Mouse (Mus musculus) hindbrain, postnatal 0 days (tissue): ENCODE measurements around the gene Gm10477. TPM values are rescaled to one million over a fixed set of nuclear protein-coding genes. Genes with fewer than 3 reads are reported as not detected.
A peak's percentile ranks its signal among the peaks of the same experiment; 100 is the strongest.
"Not testable (repeated sequence)": the region's sequence is repeated elsewhere in the genome, so short reads cannot be mapped to it uniquely, and the experiment has no call there.

Source experiments
- ATAC-seq: fragments of 200-750 bp; cut with Nextera tagmentation; 2 replicates; pipeline ENCODE4 v1.8.0; 2017; ENCODE audit warnings: mild to moderate bottlenecking, moderate TSS enrichment, moderate library complexity
- DNase-seq: peaks from one replicate; pipeline ENCODE4 v3.0.0-alpha.2; 2015; ENCODE audit warnings: low spot score
- H3K27ac ChIP-seq: fragments of 300-500 bp; sonication (generic); 2 replicates; pipeline ENCODE4 v1.5.1; 2014; ENCODE audit warnings: mild to moderate bottlenecking
- H3K27me3 ChIP-seq: fragments of 300-500 bp; sonication (generic); 2 replicates; pipeline ENCODE4 v1.6.1; 2014; ENCODE audit warnings: low read length, mixed read lengths; ENCODE audit not compliant: insufficient read depth
- H3K36me3 ChIP-seq: fragments of 300-500 bp; sonication (generic); 2 replicates; pipeline ENCODE4 v1.6.1; 2014; ENCODE audit warnings: low read length, mixed read lengths; ENCODE audit not compliant: insufficient read depth
- H3K4me1 ChIP-seq: fragments of 300-500 bp; sonication (generic); 2 replicates; pipeline ENCODE4 v1.6.1; 2014; ENCODE audit warnings: antibody characterized with exemption, low read length, mixed read lengths; ENCODE audit not compliant: insufficient read depth
- H3K4me2 ChIP-seq: fragments of 300-500 bp; sonication (generic); 2 replicates; pipeline ENCODE4 v1.6.1; 2014; ENCODE audit warnings: low read depth, mild to moderate bottlenecking, low read length, moderate library complexity, mixed read lengths
- H3K4me3 ChIP-seq: fragments of 300-500 bp; sonication (generic); 2 replicates; pipeline ENCODE4 v1.5.1; 2014; ENCODE audit warnings: low read length
- H3K9ac ChIP-seq: fragments of 300-500 bp; sonication (generic); replicated peaks from 2 replicates; pipeline ENCODE4 v1.6.1; 2014; ENCODE audit warnings: mild to moderate bottlenecking, low read length, moderate library complexity, mixed read lengths
- H3K9me3 ChIP-seq: fragments of 300-500 bp; sonication (generic); 2 replicates; pipeline ENCODE4 v1.6.1; 2016; ENCODE audit warnings: low read length, mixed read lengths
- CTCF ChIP-seq: IDR thresholded peaks from 2 replicates; pipeline ENCODE4 v1.5.1; 2016; ENCODE audit warnings: antibody characterized with exemption, control low read depth, low read depth
- WGBS: fragments of 180-500 bp; shearing (Covaris S2); extraction: QIAGEN DNeasy Blood & Tissue Kit; methylation state at CpG from one replicate; pipeline ENCODE4 v1.1.7; 2014; 5-methylcytosine and 5-hydroxymethylcytosine counted together
- polyA plus RNA-seq: library from polyadenylated mRNA; unstranded; fragments of >200 nt; fragmentation: Nextera tagmentation; extraction: Ambion mirVana; gene quantifications from 2 replicates; pipeline ENCODE4 v1.2.1, GENCODE M21; 2015
- total RNA-seq: library from RNA; depleted of rRNA; stranded (reverse); fragments of >200 nt; gene quantifications from 2 replicates; pipeline ENCODE4 v1.2.3, GENCODE M21; 2014; rRNA removed

Gene Gm10477
- not detected in 2 replicates for total RNA-seq
- polyA plus RNA-seq = not detected in 2 replicates

- not testable (repeated sequence) for DNase-seq, H3K4me1 ChIP-seq, H3K9me3 ChIP-seq, H3K4me3 ChIP-seq, H3K36me3 ChIP-seq, H3K27me3 ChIP-seq, H3K27ac ChIP-seq, ATAC-seq, H3K4me2 ChIP-seq, H3K9ac ChIP-seq
- 79% methylated on average over 6 of the region's 6 CpGs for WGBS
Observed at GRCm38 (mm10) chrX:56524442-56524841, at the start of gene Gm10477. Gene Gm10477 (plus strand): TSS chrX:56524742.

- no peak overlapping the region for H3K4me3 ChIP-seq
- ATAC-seq = no peak
- no peaks in the 10 kb centered on the region for H3K4me1 ChIP-seq
- no peaks in the 10 kb centered on the region for H3K9me3 ChIP-seq
- no peak for DNase-seq
- H3K27ac ChIP-seq = no peak overlapping the region
- no peaks in the 10 kb centered on the region for H3K36me3 ChIP-seq
- no peak overlapping the region for H3K4me2 ChIP-seq
- no peak for TF ChIP-seq CTCF
- WGBS = 92% methylated on average over 3 of the region's 3 CpGs
- no peaks in the 10 kb centered on the region for H3K27me3 ChIP-seq
- no peak overlapping the region for H3K9ac ChIP-seq
Observed at GRCm38 (mm10) chrX:56477553-56477952, 47.0 kb upstream of the Gm10477 start.

GRCm38 (mm10) chrX:56481906-56482305 lies 42.6 kb upstream of the Gm10477 start:
- no peaks in the 10 kb centered on the region for H3K4me1 ChIP-seq
- H3K4me2 ChIP-seq = no peak overlapping the region
- H3K9me3 ChIP-seq = no peaks in the 10 kb centered on the region
- H3K9ac ChIP-seq = no peak overlapping the region
- no peak for DNase-seq
- H3K36me3 ChIP-seq = no peaks in the 10 kb centered on the region
- no peak overlapping the region for H3K27ac ChIP-seq
- no peak for ATAC-seq
- TF ChIP-seq CTCF = no peak
- H3K27me3 ChIP-seq = no peaks in the 10 kb centered on the region
- H3K4me3 ChIP-seq = no peak overlapping the region
- 63% methylated on average over 3 of the region's 3 CpGs for WGBS

- Histone ChIP-seq H3K4me2 (no peak overlapping the region), H3K27me3 (no peaks in the 10 kb centered on the region), H3K9ac (no peak overlapping the region), H3K36me3 (no peaks in the 10 kb centered on the region), H3K4me1 (no peaks in the 10 kb centered on the region), H3K4me3 (no peak overlapping the region), H3K27ac (no peak overlapping the region), H3K9me3 (no peaks in the 10 kb centered on the region)
- WGBS = 37% methylated on average over 1 of the region's 1 CpGs
- peak; percentile 79 for DNase-seq
- TF ChIP-seq CTCF = peak; percentile 80
- no peak for ATAC-seq
Observed at GRCm38 (mm10) chrX:56489758-56490157, 34.8 kb upstream of the Gm10477 start.

- no peaks in the 10 kb centered on the region for H3K27me3 ChIP-seq
- 68% methylated on average over 7 of the region's 7 CpGs for WGBS
Observed at GRCm38 (mm10) chrX:56497241-56497640, 27.3 kb upstream of the Gm10477 start.

GRCm38 (mm10) chrX:56531266-56531665 lies 6.7 kb downstream of the Gm10477 start:
- TF ChIP-seq CTCF = peak; percentile 67
- Histone ChIP-seq H3K9ac (no peak overlapping the region), H3K9me3 (no peaks in the 10 kb centered on the region), H3K36me3 (no peaks in the 10 kb centered on the region), H3K4me2 (no peak overlapping the region), H3K4me1 (no peaks in the 10 kb centered on the region), H3K4me3 (no peak overlapping the region), H3K27ac (no peak overlapping the region), H3K27me3 (no peaks in the 10 kb centered on the region)
- peak; percentile 66; the same call in 1 of the 2 replicates for ATAC-seq
- peak; percentile 61 for DNase-seq
- WGBS = 15% methylated on average over 3 of the region's 3 CpGs

More at GRCm38 (mm10) chrX:56497241-56497640, 27.3 kb upstream of the Gm10477 start:
- ATAC-seq (no peak), DNase-seq (no peak)
- H3K4me1 ChIP-seq = no peaks in the 10 kb centered on the region
- no peak overlapping the region for H3K4me3 ChIP-seq
- H3K9ac ChIP-seq = no peak overlapping the region
- peaks cover 1% of the 10 kb centered on the region; the same call in 1 of the 2 replicates for H3K36me3 ChIP-seq
- TF ChIP-seq CTCF = no peak
- H3K9me3 ChIP-seq = no peaks in the 10 kb centered on the region
- no peak overlapping the region for H3K27ac ChIP-seq
- H3K4me2 ChIP-seq = no peak overlapping the region

- DNase-seq (peak; percentile 64), ATAC-seq (0 out of 2 replicates have a peak, but pooled peaks have one; percentile 45)
- no peak overlapping the region for H3K27ac ChIP-seq
- peak; percentile 68 for TF ChIP-seq CTCF
- 53% methylated on average over 4 of the region's 4 CpGs for WGBS
- H3K9ac ChIP-seq = no peak overlapping the region
- no peaks in the 10 kb centered on the region for H3K9me3 ChIP-seq
- H3K4me3 ChIP-seq = no peak overlapping the region
- H3K27me3 ChIP-seq = no peaks in the 10 kb centered on the region
- H3K4me1 ChIP-seq = no peaks in the 10 kb centered on the region
- no peak overlapping the region for H3K4me2 ChIP-seq
- H3K36me3 ChIP-seq = no peaks in the 10 kb centered on the region
Observed at GRCm38 (mm10) chrX:56537162-56537561, 12.6 kb downstream of the Gm10477 start.
